Mouse (Mus musculus) heart, embryonic 12.5 days (tissue): Measurements from ENCODE around the gene Cabin1. TPM values are rescaled to one million over a fixed set of nuclear protein-coding genes. Genes with fewer than 3 reads are reported as not detected.

Experiments
- ATAC-seq: fragments of 200-750 bp; cut with Nextera tagmentation; 2 replicates; pipeline ENCODE4 v1.8.0; 2017; ENCODE audit warnings: moderate TSS enrichment, moderate library complexity; ENCODE audit not compliant: insufficient number of reproducible peaks, low FRiP score
- H3K27ac ChIP-seq: fragments of 300-500 bp; sonication (generic); 2 replicates; pipeline ENCODE4 v1.5.1; 2016; ENCODE audit warnings: mild to moderate bottlenecking, moderate library complexity; ENCODE audit not compliant: poor library complexity, severe bottlenecking
- H3K27me3 ChIP-seq: fragments of 300-500 bp; sonication (generic); replicated peaks from 2 replicates; pipeline ENCODE4 v1.6.1; 2016; ENCODE audit warnings: mild to moderate bottlenecking, moderate library complexity
- H3K36me3 ChIP-seq: fragments of 300-500 bp; sonication (generic); 2 replicates; pipeline ENCODE4 v1.6.1; 2016; ENCODE audit warnings: mild to moderate bottlenecking, moderate library complexity
- H3K4me1 ChIP-seq: fragments of 300-500 bp; sonication (generic); replicated peaks from 2 replicates; pipeline ENCODE4 v1.6.1; 2016; ENCODE audit warnings: mild to moderate bottlenecking
- H3K4me2 ChIP-seq: fragments of 300-500 bp; sonication (generic); 2 replicates; pipeline ENCODE4 v1.6.1; 2016; ENCODE audit warnings: mild to moderate bottlenecking, moderate library complexity
- H3K4me3 ChIP-seq: fragments of 300-500 bp; sonication (generic); 2 replicates; pipeline ENCODE4 v1.5.1; 2016; ENCODE audit warnings: mild to moderate bottlenecking
- H3K9ac ChIP-seq: fragments of 300-500 bp; sonication (generic); 2 replicates; pipeline ENCODE4 v1.6.1; 2016; ENCODE audit warnings: mild to moderate bottlenecking, moderate library complexity
- H3K9me3 ChIP-seq: fragments of 300-500 bp; sonication (generic); replicated peaks from 2 replicates; pipeline ENCODE4 v1.6.1; 2016; ENCODE audit warnings: mild to moderate bottlenecking, moderate library complexity
- WGBS: fragments of 180-500 bp; shearing (Covaris S2); methylation state at CpG from one replicate; pipeline ENCODE4 v1.1.7; 2016; 5-methylcytosine and 5-hydroxymethylcytosine counted together
- polyA plus RNA-seq: library from polyadenylated mRNA; unstranded; fragments of >200 nt; fragmentation: Nextera tagmentation; extraction: Ambion mirVana; gene quantifications from 2 replicates; pipeline ENCODE4 v1.2.1, GENCODE M21; 2016

Cabin1 gene
- polyA plus RNA-seq, 1 experiment from 2014 or later = 26.7 TPM

GRCm38 (mm10) chr10:75635019-75635692, 129.0 kb downstream of the Cabin1 start:
- Histone ChIP-seq H3K9me3 (no peaks in the 10 kb centered on the region), H3K9ac (no peak overlapping the region), H3K4me2 (no peak overlapping the region), H3K4me1 (0 out of 2 replicates have a peak, but pooled peaks cover 4% of the 10 kb centered on the region), H3K4me3 (no peak overlapping the region), H3K36me3 (no peaks in the 10 kb centered on the region), H3K27me3 (0 out of 2 replicates have a peak, but pooled peaks cover 5% of the 10 kb centered on the region), H3K27ac (no peak overlapping the region)
- WGBS = 64% methylated on average over 14 of the region's 14 CpGs
- no peak for ATAC-seq

GRCm38 (mm10) chr10:75634610-75635009, 129.5 kb downstream of the Cabin1 start:
- H3K4me1 ChIP-seq = 0 out of 2 replicates have a peak, but pooled peaks cover 4% of the 10 kb centered on the region
- H3K27me3 ChIP-seq = 0 out of 2 replicates have a peak, but pooled peaks cover 3% of the 10 kb centered on the region
- no peak overlapping the region for H3K4me3 ChIP-seq
- ATAC-seq = no peak
- H3K36me3 ChIP-seq = no peaks in the 10 kb centered on the region
- no peak overlapping the region for H3K4me2 ChIP-seq
- 0 out of 2 replicates have a peak, but pooled peaks cover 5% of the 10 kb centered on the region for H3K9me3 ChIP-seq
- H3K9ac ChIP-seq = no peak overlapping the region
- H3K27ac ChIP-seq = no peak overlapping the region
- WGBS = 86% methylated on average over 8 of the region's 8 CpGs

- 0 out of 2 replicates have a peak, but pooled peaks cover 4% of the 10 kb centered on the region for H3K4me1 ChIP-seq
Observed at GRCm38 (mm10) chr10:75633576-75634139, 130.5 kb downstream of the Cabin1 start.

GRCm38 (mm10) chr10:75633048-75633447, 131.1 kb downstream of the Cabin1 start:
- Histone ChIP-seq H3K4me1 (0 out of 2 replicates have a peak, but pooled peaks cover 4% of the 10 kb centered on the region), H3K27me3 (no peaks in the 10 kb centered on the region), H3K27ac (no peak overlapping the region), H3K4me3 (no peak overlapping the region), H3K36me3 (no peaks in the 10 kb centered on the region), H3K9me3 (0 out of 2 replicates have a peak, but pooled peaks cover 6% of the 10 kb centered on the region), H3K9ac (no peak overlapping the region), H3K4me2 (no peak overlapping the region)
- WGBS = 79% methylated on average over 5 of the region's 5 CpGs
- no peak for ATAC-seq

More at GRCm38 (mm10) chr10:75633576-75634139, 130.5 kb downstream of the Cabin1 start:
- WGBS = 71% methylated on average over 13 of the region's 14 CpGs
- no peak overlapping the region for H3K4me2 ChIP-seq
- no peaks in the 10 kb centered on the region for H3K36me3 ChIP-seq
- ATAC-seq = no peak
- no peak overlapping the region for H3K4me3 ChIP-seq
- H3K9ac ChIP-seq = no peak overlapping the region
- 0 out of 2 replicates have a peak, but pooled peaks cover 6% of the 10 kb centered on the region for H3K9me3 ChIP-seq
- H3K27ac ChIP-seq = no peak overlapping the region
- H3K27me3 ChIP-seq = no peaks in the 10 kb centered on the region

GRCm38 (mm10) chr10:75632633-75633032, 131.5 kb downstream of the Cabin1 start:
- no peak for ATAC-seq
- Histone ChIP-seq H3K4me1 (0 out of 2 replicates have a peak, but pooled peaks cover 4% of the 10 kb centered on the region), H3K36me3 (no peaks in the 10 kb centered on the region), H3K27me3 (no peaks in the 10 kb centered on the region), H3K9ac (no peak overlapping the region), H3K4me3 (no peak overlapping the region), H3K4me2 (no peak overlapping the region), H3K27ac (no peak overlapping the region), H3K9me3 (0 out of 2 replicates have a peak, but pooled peaks cover 6% of the 10 kb centered on the region)
- WGBS = 53% methylated on average over 5 of the region's 5 CpGs

GRCm38 (mm10) chr10:75627490-75627889, 136.7 kb downstream of the Cabin1 start:
- 76% methylated on average over 3 of the region's 3 CpGs for WGBS
- Histone ChIP-seq H3K4me3 (no peak overlapping the region), H3K27ac (no peak overlapping the region), H3K9me3 (0 out of 2 replicates have a peak, but pooled peaks cover 6% of the 10 kb centered on the region), H3K36me3 (no peaks in the 10 kb centered on the region), H3K9ac (no peak overlapping the region), H3K27me3 (no peaks in the 10 kb centered on the region), H3K4me1 (0 out of 2 replicates have a peak, but pooled peaks cover 1% of the 10 kb centered on the region), H3K4me2 (no peak overlapping the region)
- ATAC-seq = no peak

GRCm38 (mm10) chr10:75626991-75627390, 137.2 kb downstream of the Cabin1 start:
- H3K9me3 ChIP-seq = peaks cover 8% of the 10 kb centered on the region
- no peaks in the 10 kb centered on the region for H3K36me3 ChIP-seq
- H3K27me3 ChIP-seq = no peaks in the 10 kb centered on the region
- no peak overlapping the region for H3K4me3 ChIP-seq
- WGBS = 68% methylated on average over 3 of the region's 3 CpGs
- no peaks in the 10 kb centered on the region for H3K4me1 ChIP-seq
- H3K9ac ChIP-seq = no peak overlapping the region
- no peak for ATAC-seq
- no peak overlapping the region for H3K4me2 ChIP-seq
- H3K27ac ChIP-seq = no peak overlapping the region

- H3K36me3 ChIP-seq = no peaks in the 10 kb centered on the region
- H3K9me3 ChIP-seq = peaks cover 10% of the 10 kb centered on the region
- WGBS = 56% methylated on average over 6 of the region's 6 CpGs
- no peaks in the 10 kb centered on the region for H3K4me1 ChIP-seq
- no peak for ATAC-seq
- no peak overlapping the region for H3K27ac ChIP-seq
- H3K4me3 ChIP-seq = no peak overlapping the region
- no peak overlapping the region for H3K9ac ChIP-seq
- no peak overlapping the region for H3K4me2 ChIP-seq
- H3K27me3 ChIP-seq = no peaks in the 10 kb centered on the region
Observed at GRCm38 (mm10) chr10:75625920-75626319, 138.2 kb downstream of the Cabin1 start.

- H3K4me3 ChIP-seq = no peak overlapping the region
- 45% methylated on average over 3 of the region's 3 CpGs for WGBS
- H3K27me3 ChIP-seq = no peaks in the 10 kb centered on the region
- no peaks in the 10 kb centered on the region for H3K4me1 ChIP-seq
- ATAC-seq = no peak
- no peak overlapping the region for H3K4me2 ChIP-seq
- H3K36me3 ChIP-seq = no peaks in the 10 kb centered on the region
- peaks cover 5% of the 10 kb centered on the region for H3K9me3 ChIP-seq
- H3K9ac ChIP-seq = no peak overlapping the region
- no peak overlapping the region for H3K27ac ChIP-seq
Observed at GRCm38 (mm10) chr10:75620818-75621217, 143.3 kb downstream of the Cabin1 start.

- 82% methylated on average over 4 of the region's 4 CpGs for WGBS
Observed at GRCm38 (mm10) chr10:75616044-75616443, 148.1 kb downstream of the Cabin1 start.

GRCm38 (mm10) chr10:75610486-75610885, 153.7 kb downstream of the Cabin1 start:
- no peak overlapping the region for H3K9ac ChIP-seq
- 44% methylated on average over 7 of the region's 7 CpGs for WGBS
- H3K4me3 ChIP-seq = no peak overlapping the region
- no peaks in the 10 kb centered on the region for H3K27me3 ChIP-seq
- H3K4me1 ChIP-seq = peaks cover 1% of the 10 kb centered on the region
- no peaks in the 10 kb centered on the region for H3K9me3 ChIP-seq
- no peak overlapping the region for H3K4me2 ChIP-seq
- no peak overlapping the region for H3K27ac ChIP-seq
- H3K36me3 ChIP-seq = no peaks in the 10 kb centered on the region
- no peak for ATAC-seq

More at GRCm38 (mm10) chr10:75616044-75616443, 148.1 kb downstream of the Cabin1 start:
- no peaks in the 10 kb centered on the region for H3K36me3 ChIP-seq
- no peak for ATAC-seq
- H3K9me3 ChIP-seq = no peaks in the 10 kb centered on the region
- H3K4me2 ChIP-seq = no peak overlapping the region
- no peak overlapping the region for H3K4me3 ChIP-seq
- no peaks in the 10 kb centered on the region for H3K27me3 ChIP-seq
- no peaks in the 10 kb centered on the region for H3K4me1 ChIP-seq
- no peak overlapping the region for H3K9ac ChIP-seq
- H3K27ac ChIP-seq = no peak overlapping the region
